ENCODE assay signal across 27 mouse cellular contexts in genomic region chr17:15085006-15085405, GRCm38 (mm10). TPM values are rescaled to one million over a fixed set of nuclear protein-coding genes. Genes with fewer than 3 reads are reported as not detected.
DNase-seq lines count a peak whose midpoint lies in the region; ATAC-seq and TF ChIP-seq lines count a peak whose summit lies in the region.
"Had no signal": no experiment of that assay in that cellular context is flagged by ENCODE, and none has a peak within 500 bp of the region (broad histone marks: within the 10 kb centered on the region; RNA-seq: fewer than 3 reads in every experiment).

No protein-coding gene starts in this region.

- WGBS in heart, embryonic 11.5 days (ENCODE audit: insufficient replicate concordance), result 58% methylated on average over 2 of the region's 2 CpGs
- WGBS in liver, embryonic 13.5 days (ENCODE audit: insufficient replicate concordance), result 63% methylated on average over 2 of the region's 2 CpGs
- 94% methylated on average over 2 of the region's 2 CpGs for WGBS in kidney, embryonic 16.5 days

- H3K9me3 ChIP-seq in heart, embryonic 11.5 days (replicated peaks; ENCODE audit: control insufficient read depth, low read length), result no peaks in the 10 kb centered on the region
- no peaks in the 10 kb centered on the region for H3K9me3 ChIP-seq in MEL (replicated peaks; ENCODE audit: insufficient read depth, low read length)
- no peaks in the 10 kb centered on the region for H3K9me3 ChIP-seq in liver, embryonic 13.5 days (replicated peaks)
- H3K9me3 ChIP-seq in kidney, embryonic 16.5 days (ENCODE audit: low read length), result no peaks in the 10 kb centered on the region
- H3K9me3 ChIP-seq: embryonic facial prominence, embryonic 15.5 days; forebrain, embryonic 13.5 days had no signal

- no peak overlapping the region for H3K4me2 ChIP-seq in heart, embryonic 11.5 days
- H3K4me2 ChIP-seq in liver, embryonic 13.5 days, result peak overlapping the region; percentile 54
- no peak overlapping the region for H3K4me2 ChIP-seq in kidney, embryonic 16.5 days (replicated peaks; ENCODE audit: low read depth, low read length)
- H3K4me2 ChIP-seq: embryonic facial prominence, embryonic 15.5 days; forebrain, embryonic 13.5 days had no signal

- peaks cover 4% of the 10 kb centered on the region; the same call in 1 of the 2 replicates for H3K4me1 ChIP-seq in heart, embryonic 11.5 days (ENCODE audit: control insufficient read depth, insufficient read depth, low read length)
- peaks cover 9 to 30% of the 10 kb centered on the region in 2 experiments; a peak in 3 of 4 replicates for H3K4me1 ChIP-seq in MEL (ENCODE audit: control insufficient read depth in 1 of 2, insufficient read depth in 2 of 2, low read length in 2 of 2)
- peaks cover 47% of the 10 kb centered on the region for H3K4me1 ChIP-seq in liver, embryonic 13.5 days (replicated peaks)
- peaks cover 8% of the 10 kb centered on the region; the same call in 1 of the 2 replicates for H3K4me1 ChIP-seq in kidney, embryonic 16.5 days (ENCODE audit: insufficient read depth, low read length)

- peak; percentile 50 to 65 for TF ChIP-seq EP300 in MEL (IDR thresholded peaks at IDR 0.05; ENCODE audit: low read depth in 1 of 2, low read length in 2 of 2)

- peak; percentile 80 for ATAC-seq in heart, embryonic 11.5 days (replicated peaks; ENCODE audit: insufficient number of reproducible peaks, low FRiP score, low TSS enrichment)
- ATAC-seq in liver, embryonic 13.5 days (ENCODE audit: low read depth), result peak; percentile 61
- no peak for ATAC-seq in kidney, embryonic 16.5 days (ENCODE audit: low FRiP score, low TSS enrichment)
- ATAC-seq: activated CD4-positive, CD25-positive, alpha-beta regulatory T cell, adult 4 months; forebrain, embryonic 13.5 days; Patski had no signal

- DNase-seq in heart, adult 9 months (ENCODE audit: low spot score in 2 of 2), result no peak
- peak; percentile 60 for DNase-seq in MEL (ENCODE audit: low read depth, low spot score)
- DNase-seq in c-Kit-positive CD71-positive TER-119-positive erythroid progenitor cells, embryonic 14.5 days (ENCODE audit: low spot score), result peak; percentile 55
- peak; percentile 56 for DNase-seq in liver, embryonic 13.5 days
- DNase-seq in cerebellum, postnatal 10 days, result no peak
- DNase-seq in right cerebral cortex, adult 18-20 months, result no peak
- DNase-seq: adrenal gland, postnatal 10 days; cerebellum, adult 11-12 months; cerebellum, postnatal 36 days; gastrocnemius, postnatal 25 days; kidney, adult 8-10 months; kidney, postnatal 36 days; layer of hippocampus, adult 9-11 months; lung, adult 2 months; retina, postnatal 1 day; right cerebral cortex, postnatal 4 days; thymus, postnatal 25 days had no signal

- H3K36me3 ChIP-seq in heart, embryonic 11.5 days (ENCODE audit: control insufficient read depth, insufficient read depth, low read length), result no peaks in the 10 kb centered on the region
- peaks cover 0 to 21% of the 10 kb centered on the region in 2 experiments; a peak in 2 of 4 replicates for H3K36me3 ChIP-seq in MEL (ENCODE audit: control insufficient read depth in 1 of 2, insufficient read depth in 2 of 2, low read length in 2 of 2)
- no peaks in the 10 kb centered on the region for H3K36me3 ChIP-seq in liver, embryonic 13.5 days
- no peaks in the 10 kb centered on the region for H3K36me3 ChIP-seq in kidney, embryonic 16.5 days (ENCODE audit: insufficient read depth, low read length)
- H3K36me3 ChIP-seq: embryonic facial prominence, embryonic 15.5 days had no signal

- H3K4me3 ChIP-seq in heart, embryonic 11.5 days (ENCODE audit: low read depth, low read length), result no peak overlapping the region
- no peak overlapping the region for H3K4me3 ChIP-seq in MEL (ENCODE audit: control insufficient read depth in 1 of 2, insufficient read depth in 1 of 2, low read depth in 2 of 2, low read length in 2 of 2)
- no peak overlapping the region; the same call in 1 of the 2 replicates for H3K4me3 ChIP-seq in liver, embryonic 13.5 days (replicated peaks)
- H3K4me3 ChIP-seq in kidney, embryonic 16.5 days (ENCODE audit: low read length), result no peak overlapping the region
- H3K4me3 ChIP-seq: embryonic facial prominence, embryonic 15.5 days; forebrain, embryonic 13.5 days; left cerebral cortex, adult 2 months had no signal

- no peak overlapping the region for H3K9ac ChIP-seq in heart, embryonic 11.5 days (ENCODE audit: low read depth, low read length)
- H3K9ac ChIP-seq in MEL (ENCODE audit: control insufficient read depth, low read depth, low read length, poor library complexity, severe bottlenecking), result no peak overlapping the region; the same call in 1 of the 2 replicates
- no peak overlapping the region for H3K9ac ChIP-seq in liver, embryonic 13.5 days
- H3K9ac ChIP-seq in kidney, embryonic 16.5 days (replicated peaks; ENCODE audit: low read length), result no peak overlapping the region
- H3K9ac ChIP-seq: embryonic facial prominence, embryonic 15.5 days; forebrain, embryonic 13.5 days had no signal

- peak overlapping the region; percentile 78 for H3K27ac ChIP-seq in heart, embryonic 11.5 days (ENCODE audit: low read depth, low read length)
- H3K27ac ChIP-seq in MEL (ENCODE audit: control insufficient read depth, low read depth, low read length), result peak overlapping the region; percentile 69
- peak overlapping the region; percentile 88 for H3K27ac ChIP-seq in liver, embryonic 13.5 days
- H3K27ac ChIP-seq in kidney, embryonic 16.5 days (ENCODE audit: low read length), result no peak overlapping the region
- H3K27ac ChIP-seq: embryonic facial prominence, embryonic 15.5 days; forebrain, embryonic 13.5 days; left cerebral cortex, adult 2 months had no signal

- TF ChIP-seq POLR2A in MEL (IDR thresholded peaks at IDR 0.05; ENCODE audit: control insufficient read depth in 1 of 2, insufficient read depth in 1 of 2, low read depth in 1 of 2, low read length in 2 of 2, poor library complexity in 1 of 2), result no peak

- no peak for TF ChIP-seq CTCF in MEL (IDR thresholded peaks at IDR 0.05 in 2 of 3, conservative IDR thresholded peaks at IDR 0.05 in 1 of 3; ENCODE audit: control insufficient read depth in 1 of 3, insufficient read depth in 1 of 3, low read depth in 2 of 3, low read length in 3 of 3, poor library complexity in 1 of 3, severe bottlenecking in 1 of 3)

- peaks cover 11% of the 10 kb centered on the region for H3K27me3 ChIP-seq in heart, embryonic 11.5 days (ENCODE audit: control insufficient read depth, insufficient read depth, low read length)
- H3K27me3 ChIP-seq in MEL (ENCODE audit: control insufficient read depth in 1 of 2, insufficient read depth in 2 of 2, low read length in 2 of 2), result no peaks in the 10 kb centered on the region
- peaks cover 6% of the 10 kb centered on the region; the same call in 1 of the 2 replicates for H3K27me3 ChIP-seq in liver, embryonic 13.5 days
- 0 out of 2 replicates have a peak, but pooled peaks cover 4% of the 10 kb centered on the region for H3K27me3 ChIP-seq in kidney, embryonic 16.5 days (ENCODE audit: insufficient read depth, low read length)
- H3K27me3 ChIP-seq: embryonic facial prominence, embryonic 15.5 days; forebrain, embryonic 13.5 days had no signal

- H3K79me2 ChIP-seq in MEL (ENCODE audit: control insufficient read depth, insufficient read depth, low read length, poor library complexity), result no peaks in the 10 kb centered on the region

- TF ChIP-seq RAD21 in MEL (IDR thresholded peaks at IDR 0.05; ENCODE audit: low read depth, low read length), result no peak

TF ChIP-seq in MEL, 35 proteins besides CTCF, POLR2A, EP300 and RAD21 (continues in another document):
- TF ChIP-seq POLR2AphosphoS5 (IDR thresholded peaks at IDR 0.05; ENCODE audit: borderline replicate concordance, low read depth, low read length) (no peak), JUND (IDR thresholded peaks at IDR 0.05; ENCODE audit: low read depth, low read length) (no peak), CHD2 (IDR thresholded peaks at IDR 0.05; ENCODE audit: low read length) (no peak), ELF1 (IDR thresholded peaks at IDR 0.05; ENCODE audit: low read depth, low read length) (no peak), E2F4 (IDR thresholded peaks at IDR 0.05; ENCODE audit: borderline replicate concordance, low read depth, low read length) (no peak), NELFE (IDR thresholded peaks at IDR 0.05; ENCODE audit: low read depth, low read length) (no peak), TCF12 (IDR thresholded peaks at IDR 0.05; ENCODE audit: low read depth, low read length) (no peak), USF1 (IDR thresholded peaks at IDR 0.05; ENCODE audit: low read depth, low read length) (no peak), MAFK (IDR thresholded peaks at IDR 0.05; ENCODE audit: borderline replicate concordance, low read depth, low read length) (no peak), TBP (IDR thresholded peaks at IDR 0.05; ENCODE audit: low read depth, low read length) (no peak), GATA1 (IDR thresholded peaks at IDR 0.05; ENCODE audit: low read depth, low read length) (peak; percentile 32; the same call in 1 of the 2 replicates), SIN3A (IDR thresholded peaks at IDR 0.05; ENCODE audit: low read length) (no peak)

RNA-seq across cellular contexts. Expression of gene Gm3448, which starts 43.7 kb away (rescaled TPM):
- polyA plus RNA-seq in heart, embryonic 11.5 days (2014; fragmentation: Nextera tagmentation; extraction: Ambion mirVana), result 2.8 and 2.9 TPM in 2 replicates
- total RNA-seq in MEL (2012; rRNA removed), result 4.4 and 8.1 TPM in 2 replicates
- polyA plus RNA-seq in MEL (2012; ENCODE audit: insufficient read depth in 1 of 2, insufficient read length in 2 of 2, low read depth in 1 of 2, low replicate concordance in 2 of 2, missing spikeins in 1 of 2), result 1 to 10 TPM in 1 of 2 experiments, not detected in 1; 1.8 TPM
- polyA plus RNA-seq in liver, embryonic 13.5 days (2015; fragmentation: Nextera tagmentation; extraction: Ambion mirVana), result 3.9 and 4.9 TPM in 2 replicates
- 2.8 and 3.0 TPM in 2 replicates for polyA plus RNA-seq in kidney, embryonic 16.5 days (2015; fragmentation: Nextera tagmentation; extraction: Ambion mirVana)

RNA-seq across cellular contexts. Expression of gene Tcte3, which starts 43.7 kb away (rescaled TPM):
- 0.97 TPM in 1 of 2 replicates, not detected in the other for polyA plus RNA-seq in heart, embryonic 11.5 days (2014; fragmentation: Nextera tagmentation; extraction: Ambion mirVana)
- total RNA-seq in MEL (2012; rRNA removed), result 7.3 and 10.3 TPM in 2 replicates
- polyA plus RNA-seq in MEL (2012; ENCODE audit: insufficient read depth in 1 of 2, insufficient read length in 2 of 2, low read depth in 1 of 2, low replicate concordance in 2 of 2, missing spikeins in 1 of 2), result 10 to 100 TPM in 1 of 2 experiments, not detected in 1; 13.8 TPM
- polyA plus RNA-seq in liver, embryonic 13.5 days (2015; fragmentation: Nextera tagmentation; extraction: Ambion mirVana), result 2.1 and 3.1 TPM in 2 replicates
- 0.42 TPM in 1 of 2 replicates, not detected in the other for polyA plus RNA-seq in kidney, embryonic 16.5 days (2015; fragmentation: Nextera tagmentation; extraction: Ambion mirVana)
- total RNA-seq: gastrocnemius, postnatal 25 days; heart, adult 8-10 months; hematopoietic stem cell, adult 5-6 weeks; monocyte, adult 5-6 weeks had no signal
- polyA plus RNA-seq: embryonic facial prominence, embryonic 15.5 days had no signal

RNA-seq across cellular contexts. Expression of gene Ermard, which starts 44.0 kb away (rescaled TPM):
- polyA plus RNA-seq in heart, embryonic 11.5 days (2014; fragmentation: Nextera tagmentation; extraction: Ambion mirVana), result 61.0 and 62.8 TPM in 2 replicates
- total RNA-seq in MEL (2012; rRNA removed), result 27.6 and 28.2 TPM in 2 replicates
- 10 to 100 TPM in 1 of 2 experiments, not detected in 1; 47.0 TPM for polyA plus RNA-seq in MEL (2012; ENCODE audit: insufficient read depth in 1 of 2, insufficient read length in 2 of 2, low read depth in 1 of 2, low replicate concordance in 2 of 2, missing spikeins in 1 of 2)
- polyA plus RNA-seq in liver, embryonic 13.5 days (2015; fragmentation: Nextera tagmentation; extraction: Ambion mirVana), result 28.6 and 31.5 TPM in 2 replicates
- polyA plus RNA-seq in kidney, embryonic 16.5 days (2015; fragmentation: Nextera tagmentation; extraction: Ambion mirVana), result 79.6 and 93.2 TPM in 2 replicates

Comparison
In these comparisons a context has a peak if more than half of its experiments do, and no peak if none do; other contexts are left out.
1. DNase-seq: peak in MEL (single experiment), c-Kit-positive CD71-positive TER-119-positive erythroid progenitor cells, embryonic 14.5 days (single experiment) and liver, embryonic 13.5 days (single experiment); none in heart, adult 9 months (0 of 2), cerebellum, postnatal 10 days (0 of 2) and right cerebral cortex, adult 18-20 months (single experiment).